Mouse (Mus musculus) lung, adult 2 months (tissue): ENCODE measurements around the gene Pitpnc1.

Experiments used
- CTCF ChIP-seq: fragments of 200-500 bp; IDR thresholded peaks from 2 replicates; pipeline ENCODE4 v1.5.1; 2011; ENCODE audit warnings: mild to moderate bottlenecking, low read length, control low read depth; ENCODE audit not compliant: insufficient read depth
- POLR2A ChIP-seq: fragments of 200-500 bp; IDR thresholded peaks from 2 replicates; pipeline ENCODE4 v1.6.1; 2011; ENCODE audit warnings: low read depth, mild to moderate bottlenecking, control low read depth, low read length, borderline replicate concordance; ENCODE audit errors: extremely low read depth

GRCm38 (mm10) chr11:107419925-107420324, 50.6 kb downstream of the Pitpnc1 start:
- TF ChIP-seq CTCF (no peak), POLR2A (no peak)
